Mouse (Mus musculus) CH12.LX (cell line): ENCODE results near the gene Ankrd2. TPM values are rescaled to one million over a fixed set of nuclear protein-coding genes. Genes with fewer than 3 reads are reported as not detected.
A peak's percentile ranks its signal among the peaks of the same experiment; 100 is the strongest.

Experiments
- DNase-seq: peaks from one replicate; pipeline ENCODE4 v3.0.0-alpha.2; 2013; ENCODE audit errors: extremely low read depth
- H3K27ac ChIP-seq: 2 replicates; pipeline ENCODE4 v1.5.1; 2012; ENCODE audit warnings: low read depth, mild to moderate bottlenecking, control low read depth, moderate library complexity; ENCODE audit not compliant: insufficient read depth
- H3K27me3 ChIP-seq: replicated peaks from 2 replicates; pipeline ENCODE3; 2012; ENCODE audit warnings: inconsistent platforms
- H3K36me3 ChIP-seq, 2 experiments: replicated peaks in 1 of 2; 2 replicates each; pipeline versions ENCODE3 to v1.6.1; 2012; ENCODE audit warnings: inconsistent platforms in 1 of 2, low read length in 1 of 2, mild to moderate bottlenecking in 1 of 2, mixed read lengths in 1 of 2, moderate library complexity in 1 of 2; ENCODE audit not compliant: control insufficient read depth in 1 of 2, insufficient read depth in 1 of 2
- H3K4me1 ChIP-seq, 2 experiments: 2 replicates each; pipeline ENCODE4 v1.6.1; 2012; ENCODE audit warnings: inconsistent platforms in 1 of 2, moderate library complexity in 1 of 2; ENCODE audit not compliant: insufficient read depth in 2 of 2, control insufficient read depth in 1 of 2
- H3K4me2 ChIP-seq: 2 replicates; pipeline ENCODE4 v1.6.1; 2012; ENCODE audit warnings: low read depth, mild to moderate bottlenecking, control low read depth; ENCODE audit not compliant: poor library complexity, insufficient read depth, severe bottlenecking
- H3K4me3 ChIP-seq, 3 experiments: fragments of 150-350 bp in 1 of 3; sonication (generic) in 1 of 3; replicated peaks in 1 of 3; 2 replicates each; pipeline versions ENCODE3 to v1.5.1; 2011 to 2012; ENCODE audit warnings: low read depth in 2 of 3, low read length in 2 of 3, mild to moderate bottlenecking in 2 of 3, moderate library complexity in 2 of 3, control low read depth in 1 of 3, improper control_type of control experiment in 1 of 3, inconsistent platforms in 1 of 3, mixed read lengths in 1 of 3; ENCODE audit not compliant: poor library complexity in 1 of 3
- H3K79me2 ChIP-seq: replicated peaks from 2 replicates; pipeline ENCODE4 v1.6.1; 2012; ENCODE audit warnings: mild to moderate bottlenecking, moderate library complexity; ENCODE audit not compliant: control insufficient read depth, poor library complexity, insufficient read depth, severe bottlenecking; ENCODE audit errors: extremely low read depth
- H3K9ac ChIP-seq: 2 replicates; pipeline ENCODE4 v1.6.1; 2012; ENCODE audit warnings: low read depth, mild to moderate bottlenecking, control low read depth, moderate library complexity; ENCODE audit not compliant: insufficient read depth
- H3K9me3 ChIP-seq: replicated peaks from 2 replicates; pipeline ENCODE3; 2012; ENCODE audit warnings: low read length, inconsistent platforms, mixed read lengths
- BHLHE40 ChIP-seq: IDR thresholded peaks from 2 replicates; pipeline ENCODE4 v1.6.1; 2011; ENCODE audit warnings: mild to moderate bottlenecking, low read depth, low read length, improper control_type of control experiment
- CHD1 ChIP-seq: IDR thresholded peaks from 2 replicates; pipeline ENCODE4 v1.6.1; 2012; ENCODE audit warnings: low read depth, low read length, improper control_type of control experiment, inconsistent platforms
- CTCF ChIP-seq, 2 experiments: IDR thresholded peaks in 1 of 2; conservative IDR thresholded peaks in 1 of 2; 2 replicates each; pipeline ENCODE4 v1.5.1; 2011 to 2012; ENCODE audit warnings: low read depth in 2 of 2, low read length in 2 of 2, improper control_type of control experiment in 1 of 2, inconsistent platforms in 1 of 2, mild to moderate bottlenecking in 1 of 2, moderate library complexity in 1 of 2
- JUND ChIP-seq: conservative IDR thresholded peaks from 2 replicates; pipeline ENCODE4 v1.6.1; 2011; ENCODE audit warnings: low read depth, low read length, improper control_type of control experiment
- MAX ChIP-seq: IDR thresholded peaks from 2 replicates; pipeline ENCODE4 v1.6.1; 2011; ENCODE audit warnings: low read length, improper control_type of control experiment
- MXI1 ChIP-seq: IDR thresholded peaks from 2 replicates; pipeline ENCODE4 v1.6.1; 2011; ENCODE audit warnings: mild to moderate bottlenecking, low read depth, low read length, improper control_type of control experiment
- MYC ChIP-seq: IDR thresholded peaks from 2 replicates; pipeline ENCODE4 v1.6.1; 2011; ENCODE audit warnings: low read depth, mild to moderate bottlenecking, improper control_type of control experiment, low read length
- PAX5 ChIP-seq: IDR thresholded peaks from 2 replicates; pipeline ENCODE4 v1.6.1; 2012; ENCODE audit warnings: low read length, inconsistent platforms, mixed read lengths
- RAD21 ChIP-seq: IDR thresholded peaks from 2 replicates; pipeline ENCODE4 v1.6.1; 2011; ENCODE audit warnings: low read depth, mild to moderate bottlenecking, low read length, improper control_type of control experiment, moderate library complexity
- SMC3 ChIP-seq: IDR thresholded peaks from 2 replicates; pipeline ENCODE4 v1.6.1; 2011; ENCODE audit warnings: low read depth, low read length, improper control_type of control experiment
- USF1 ChIP-seq: IDR thresholded peaks from 2 replicates; pipeline ENCODE4 v1.6.1; 2014; ENCODE audit warnings: low read depth, mild to moderate bottlenecking, inconsistent platforms, low read length, improper control_type of control experiment
- USF2 ChIP-seq: conservative IDR thresholded peaks from 2 replicates; pipeline ENCODE4 v1.6.1; 2011; ENCODE audit warnings: low read depth, low read length, improper control_type of control experiment
- dilution Hi-C: fragments of 300-500 bp; cut with MboI; formaldehyde crosslinking; loops from 2 replicates; pipeline ENCODE4 v1.14.3; 2020; ENCODE audit warnings: low sequenced_read_pairs; ENCODE audit not compliant: extremely low pct_unique_long_range_greater_than_20kb, extremely low pct_ligation_motif_present
- in situ Hi-C: fragments of 300-500 bp; cut with MboI; formaldehyde crosslinking; loops from 3 replicates; pipeline ENCODE4 v1.14.3; 2019; ENCODE audit warnings: low sequenced_read_pairs, low pct_ligation_motif_present, low pct_unique_long_range_greater_than_20kb, mixed read lengths
- polyA plus RNA-seq: library from polyadenylated mRNA; unstranded; fragments of >175 nt; gene quantifications from 2 replicates; pipeline ENCODE4 v1.2.1, GENCODE M21; 2012; ENCODE audit warnings: low read depth; ENCODE audit not compliant: insufficient read length
- total RNA-seq, 2 experiments: library from RNA; depleted of rRNA; stranded (reverse); fragments of 300-350 nt in 1 of 2; fragments of >200 nt in 1 of 2; gene quantifications; 2 replicates each; pipeline ENCODE4 v1.2.3; 2012 to 2014

Ankrd2 gene
- total and polyA plus RNA-seq, 3 experiments: not detected

- H3K9me3 ChIP-seq: no peaks in the 10 kb centered on the region
- no peak for DNase-seq
- in situ Hi-C loops (no loop called here), dilution Hi-C loops (no loop called here)
- H3K79me2 ChIP-seq: no peaks in the 10 kb centered on the region
- H3K4me3 ChIP-seq: no peak overlapping the region
- H3K27me3 ChIP-seq: peaks cover 44% of the 10 kb centered on the region
- no peak overlapping the region for H3K9ac ChIP-seq
- H3K36me3 ChIP-seq: peaks cover 0 to 16% of the 10 kb centered on the region in 2 experiments
- H3K27ac ChIP-seq: no peak overlapping the region
- H3K4me1 ChIP-seq: peaks cover 0 to 3% of the 10 kb centered on the region in 2 experiments; a peak in 2 of 4 replicates
- TF ChIP-seq USF2 (peak; percentile 58), USF1 (peak; percentile 60), JUND (no peak)
- TF ChIP-seq, all 38 proteins: peak for 2
- H3K4me2 ChIP-seq: no peak overlapping the region
Measured at GRCm38 (mm10) chr19:42038310-42038709, 2.5 kb downstream of the Ankrd2 start.

GRCm38 (mm10) chr19:42043988-42044387, 8.2 kb downstream of the Ankrd2 start:
- in situ Hi-C loops (loop anchor here (5.0 kb wide), 1 partner anchor 118 kb away; the partner anchor contains the start of gene Zfyve27), dilution Hi-C loops (no loop called here)
- Histone ChIP-seq H3K9ac (no peak overlapping the region), H3K4me3 (no peak overlapping the region), H3K27me3 (peaks cover 54% of the 10 kb centered on the region), H3K9me3 (peaks cover 5% of the 10 kb centered on the region), H3K4me1 (no peaks in the 10 kb centered on the region), H3K36me3 (no peaks in the 10 kb centered on the region), H3K79me2 (no peaks in the 10 kb centered on the region), H3K27ac (no peak overlapping the region), H3K4me2 (no peak overlapping the region)
- TF ChIP-seq JUND: no peak
- no peak for DNase-seq

- peak; percentile 51 for DNase-seq
- no peaks in the 10 kb centered on the region for H3K79me2 ChIP-seq
- in situ Hi-C loops (loop anchor here (5.0 kb wide), 1 partner anchor 37 kb away; no protein-coding TSS in a partner anchor), dilution Hi-C loops (no loop called here)
- no peak within 1 kb of the TSS for H3K9ac ChIP-seq
- H3K4me3 ChIP-seq: no peak within 1 kb of the TSS
- no peaks in the 10 kb centered on the region for H3K4me1 ChIP-seq
- no peak within 1 kb of the TSS for H3K27ac ChIP-seq
- peaks cover 47% of the 10 kb centered on the region for H3K27me3 ChIP-seq
- H3K9me3 ChIP-seq: peaks cover 5% of the 10 kb centered on the region
- no peak within 1 kb of the TSS for H3K4me2 ChIP-seq
- no peaks in the 10 kb centered on the region for H3K36me3 ChIP-seq
- TF ChIP-seq MAX: peak; percentile 88
- TF ChIP-seq USF1: peak; percentile 64
- peak; percentile 59 for TF ChIP-seq USF2
- TF ChIP-seq CHD1: no peak
- TF ChIP-seq MXI1: no peak
- TF ChIP-seq BHLHE40: peak; percentile 98
- TF ChIP-seq SMC3: peak; percentile 51
- peak in 1 of 2 experiments; percentile 73; a peak in 3 of 4 replicates for TF ChIP-seq CTCF (conservative IDR thresholded peaks at IDR 0.05 in 1 of 2, IDR thresholded peaks at IDR 0.05 in 1 of 2; ENCODE audit: low read depth in 2 of 2, low read length in 2 of 2)
- TF ChIP-seq RAD21: peak; percentile 35
- TF ChIP-seq PAX5: no peak
- TF ChIP-seq MYC: 0 out of 2 replicates have a peak, but pooled peaks have one; percentile 43
Measured at GRCm38 (mm10) chr19:42045269-42046102, 9.7 kb downstream of the Ankrd2 start, which contains the start of gene Hoga1. Gene Hoga1 (plus strand): TSS chr19:42045610.
